Mouse (Mus musculus): ENCODE measurements around the gene Tex50.

GRCm38 (mm10) chr1:161139496-161139895 lies 19.6 kb downstream of the Tex50 start:
- TF ChIP-seq CTCF (conservative IDR thresholded peaks at IDR 0.05; ENCODE audit: insufficient read depth, insufficient read length, low read depth, low read length) (no peak), POLR2A (IDR thresholded peaks at IDR 0.05; ENCODE audit: low read depth, low read length) (no peak)

Measured in kidney, adult 2 months (tissue).